Mouse (Mus musculus) spleen, adult 2 months (tissue): Measurements from ENCODE around the gene Sept3. TPM values are rescaled to one million over a fixed set of nuclear protein-coding genes. Genes with fewer than 3 reads are reported as not detected.
"Not testable (repeated sequence)": the region's sequence is repeated elsewhere in the genome, so short reads cannot be mapped to it uniquely, and the experiment has no call there.

Experiments
- DNase-seq, 2 experiments: peaks; one replicate each; pipeline versions ENCODE4 v3.0.0 to v3.0.0-alpha.2; 2012 to 2021; ENCODE audit warnings: low spot score in 2 of 2, low read depth in 1 of 2
- H3K27ac ChIP-seq: fragments of 200-500 bp; 2 replicates; pipeline ENCODE4 v1.5.1; 2012; ENCODE audit warnings: low read length, inconsistent platforms; ENCODE audit not compliant: insufficient read depth
- H3K27me3 ChIP-seq: fragments of 200-500 bp; 2 replicates; pipeline ENCODE4 v1.6.1; 2012; ENCODE audit warnings: mild to moderate bottlenecking, moderate library complexity, low read length, inconsistent platforms; ENCODE audit not compliant: control insufficient read depth, insufficient read depth
- H3K36me3 ChIP-seq: fragments of 200-500 bp; 2 replicates; pipeline ENCODE4 v1.6.1; 2012; ENCODE audit warnings: mild to moderate bottlenecking, low read length, inconsistent platforms; ENCODE audit not compliant: control insufficient read depth, insufficient read depth
- H3K4me1 ChIP-seq: fragments of 200-500 bp; 2 replicates; pipeline ENCODE4 v1.6.1; 2011; ENCODE audit warnings: inconsistent platforms; ENCODE audit not compliant: control insufficient read depth, insufficient read depth, insufficient read length
- H3K4me3 ChIP-seq: fragments of 200-500 bp; 2 replicates; pipeline ENCODE4 v1.5.1; 2011; ENCODE audit warnings: mild to moderate bottlenecking, inconsistent platforms; ENCODE audit not compliant: insufficient read depth, insufficient read length; ENCODE audit errors: extremely low read depth
- CTCF ChIP-seq: fragments of 200-500 bp; IDR thresholded peaks from 2 replicates; pipeline ENCODE4 v1.5.1; 2011; ENCODE audit warnings: mild to moderate bottlenecking, inconsistent platforms; ENCODE audit not compliant: insufficient read depth, insufficient read length, insufficient replicate concordance; ENCODE audit errors: extremely low read depth
- POLR2A ChIP-seq: fragments of 200-500 bp; IDR thresholded peaks from 2 replicates; pipeline ENCODE4 v1.6.1; 2011; ENCODE audit warnings: low read depth, low read length, inconsistent platforms
- WGBS: fragments of 180-500 bp; shearing (Covaris S2); methylation state at CpG from one replicate; pipeline ENCODE4 v1.1.7; 2018; 5-methylcytosine and 5-hydroxymethylcytosine counted together
- polyA plus RNA-seq: library from polyadenylated mRNA; depleted of rRNA; stranded (reverse); fragments of >200 nt; gene quantifications from 2 replicates; pipeline ENCODE4 v1.2.3, GENCODE M21; 2012

Sept3 gene
- polyA plus RNA-seq, 1 experiment = 1.8 TPM

GRCm38 (mm10) chr15:82232651-82233050 is 42.0 kb upstream of the Sept3 start:
- H3K36me3 ChIP-seq = no peaks in the 10 kb centered on the region
- H3K27me3 ChIP-seq = no peaks in the 10 kb centered on the region
- H3K4me1 ChIP-seq = peaks cover 45% of the 10 kb centered on the region
- 52% methylated on average over 4 of the region's 4 CpGs for WGBS
- DNase-seq = peak in 1 of 2 experiments; percentile 74
- no peak overlapping the region for H3K4me3 ChIP-seq
- TF ChIP-seq POLR2A = no peak
- TF ChIP-seq CTCF = no peak
- peak overlapping the region; percentile 76 for H3K27ac ChIP-seq

GRCm38 (mm10) chr15:82235661-82236060 is 39.0 kb upstream of the Sept3 start:
- no peak for TF ChIP-seq POLR2A
- TF ChIP-seq CTCF = no peak
- 49% methylated on average over 10 of the region's 10 CpGs for WGBS
- Histone ChIP-seq H3K27ac (peak overlapping the region; percentile 57), H3K27me3 (no peaks in the 10 kb centered on the region), H3K4me1 (peaks cover 33% of the 10 kb centered on the region), H3K4me3 (no peak overlapping the region), H3K36me3 (no peaks in the 10 kb centered on the region)
- no peak for DNase-seq

GRCm38 (mm10) chr15:82236565-82236964 is 38.1 kb upstream of the Sept3 start:
- WGBS = 29% methylated on average over 5 of the region's 5 CpGs
- DNase-seq = peak; percentile 64 to 86
- TF ChIP-seq CTCF (peak; percentile 96), POLR2A (no peak)
- Histone ChIP-seq H3K27ac (no peak overlapping the region), H3K27me3 (no peaks in the 10 kb centered on the region), H3K4me3 (no peak overlapping the region), H3K4me1 (peaks cover 24% of the 10 kb centered on the region), H3K36me3 (no peaks in the 10 kb centered on the region)

- Histone ChIP-seq H3K4me3 (peak overlapping the region; percentile 99), H3K36me3 (no peaks in the 10 kb centered on the region), H3K27ac (no peak overlapping the region), H3K4me1 (no peaks in the 10 kb centered on the region; the same call in 1 of the 2 replicates), H3K27me3 (no peaks in the 10 kb centered on the region)
- TF ChIP-seq POLR2A (no peak), CTCF (no peak)
- 74% methylated on average over 3 of the region's 3 CpGs for WGBS
- no peak for DNase-seq
These were observed 31.4 kb upstream of the Sept3 start for GRCm38 (mm10) chr15:82243311-82243710.

GRCm38 (mm10) chr15:82243742-82244114 is 31.0 kb upstream of the Sept3 start:
- H3K4me3 ChIP-seq = peak overlapping the region; percentile 99
- DNase-seq = no peak
- no peaks in the 10 kb centered on the region for H3K36me3 ChIP-seq
- H3K4me1 ChIP-seq = no peaks in the 10 kb centered on the region; the same call in 1 of the 2 replicates
- no peaks in the 10 kb centered on the region for H3K27me3 ChIP-seq
- WGBS = 2% methylated on average over 12 of the region's 12 CpGs
- no peak overlapping the region for H3K27ac ChIP-seq
- TF ChIP-seq CTCF (no peak), POLR2A (no peak)

- TF ChIP-seq POLR2A (no peak), CTCF (no peak)
- H3K4me1 ChIP-seq = no peaks in the 10 kb centered on the region; the same call in 1 of the 2 replicates
- under 1% methylated on average over 65 of the region's 65 CpGs for WGBS
- H3K27ac ChIP-seq = peak within 1 kb of the TSS; percentile 61; the same call in 1 of the 2 replicates
- H3K27me3 ChIP-seq = no peaks in the 10 kb centered on the region
- peak; percentile 74 to 90 for DNase-seq
- H3K36me3 ChIP-seq = no peaks in the 10 kb centered on the region
- H3K4me3 ChIP-seq = peak within 1 kb of the TSS; percentile 99
These were observed 30.4 kb upstream of the Sept3 start, which contains the start of gene Cenpm for GRCm38 (mm10) chr15:82244115-82244804. Cenpm (minus strand) TSS chr15:82244748.

GRCm38 (mm10) chr15:82244805-82245161 is 29.9 kb upstream of the Sept3 start:
- peak overlapping the region; percentile 99; the same call in 1 of the 2 replicates for H3K4me3 ChIP-seq
- not testable (repeated sequence) for H3K27ac ChIP-seq, H3K36me3 ChIP-seq, H3K27me3 ChIP-seq, DNase-seq, H3K4me1 ChIP-seq
- WGBS = 23% methylated on average over 9 of the region's 9 CpGs
